Mouse (Mus musculus) hindbrain, postnatal 0 days (tissue): Measurements from ENCODE around the gene Gfral. TPM values are rescaled to one million over a fixed set of nuclear protein-coding genes. Genes with fewer than 3 reads are reported as not detected.

Source experiments
- ATAC-seq: fragments of 200-750 bp; cut with Nextera tagmentation; 2 replicates; pipeline ENCODE4 v1.8.0; 2017; ENCODE audit warnings: mild to moderate bottlenecking, moderate TSS enrichment, moderate library complexity
- DNase-seq: peaks from one replicate; pipeline ENCODE4 v3.0.0-alpha.2; 2015; ENCODE audit warnings: low spot score
- H3K27ac ChIP-seq: fragments of 300-500 bp; sonication (generic); 2 replicates; pipeline ENCODE4 v1.5.1; 2014; ENCODE audit warnings: mild to moderate bottlenecking
- H3K27me3 ChIP-seq: fragments of 300-500 bp; sonication (generic); 2 replicates; pipeline ENCODE4 v1.6.1; 2014; ENCODE audit warnings: low read length, mixed read lengths; ENCODE audit not compliant: insufficient read depth
- H3K36me3 ChIP-seq: fragments of 300-500 bp; sonication (generic); 2 replicates; pipeline ENCODE4 v1.6.1; 2014; ENCODE audit warnings: low read length, mixed read lengths; ENCODE audit not compliant: insufficient read depth
- H3K4me1 ChIP-seq: fragments of 300-500 bp; sonication (generic); 2 replicates; pipeline ENCODE4 v1.6.1; 2014; ENCODE audit warnings: antibody characterized with exemption, low read length, mixed read lengths; ENCODE audit not compliant: insufficient read depth
- H3K4me2 ChIP-seq: fragments of 300-500 bp; sonication (generic); 2 replicates; pipeline ENCODE4 v1.6.1; 2014; ENCODE audit warnings: low read depth, mild to moderate bottlenecking, low read length, moderate library complexity, mixed read lengths
- H3K4me3 ChIP-seq: fragments of 300-500 bp; sonication (generic); 2 replicates; pipeline ENCODE4 v1.5.1; 2014; ENCODE audit warnings: low read length
- H3K9ac ChIP-seq: fragments of 300-500 bp; sonication (generic); replicated peaks from 2 replicates; pipeline ENCODE4 v1.6.1; 2014; ENCODE audit warnings: mild to moderate bottlenecking, low read length, moderate library complexity, mixed read lengths
- H3K9me3 ChIP-seq: fragments of 300-500 bp; sonication (generic); 2 replicates; pipeline ENCODE4 v1.6.1; 2016; ENCODE audit warnings: low read length, mixed read lengths
- CTCF ChIP-seq: IDR thresholded peaks from 2 replicates; pipeline ENCODE4 v1.5.1; 2016; ENCODE audit warnings: antibody characterized with exemption, control low read depth, low read depth
- WGBS: fragments of 180-500 bp; shearing (Covaris S2); extraction: QIAGEN DNeasy Blood & Tissue Kit; methylation state at CpG from one replicate; pipeline ENCODE4 v1.1.7; 2014; 5-methylcytosine and 5-hydroxymethylcytosine counted together
- polyA plus RNA-seq: library from polyadenylated mRNA; unstranded; fragments of >200 nt; fragmentation: Nextera tagmentation; extraction: Ambion mirVana; gene quantifications from 2 replicates; pipeline ENCODE4 v1.2.1, GENCODE M21; 2015
- total RNA-seq: library from RNA; depleted of rRNA; stranded (reverse); fragments of >200 nt; gene quantifications from 2 replicates; pipeline ENCODE4 v1.2.3, GENCODE M21; 2014

The Gfral gene
- total and polyA plus RNA-seq, 2 experiments from 2014 or later = 0.10 TPM; not detected in 1

DNA sequence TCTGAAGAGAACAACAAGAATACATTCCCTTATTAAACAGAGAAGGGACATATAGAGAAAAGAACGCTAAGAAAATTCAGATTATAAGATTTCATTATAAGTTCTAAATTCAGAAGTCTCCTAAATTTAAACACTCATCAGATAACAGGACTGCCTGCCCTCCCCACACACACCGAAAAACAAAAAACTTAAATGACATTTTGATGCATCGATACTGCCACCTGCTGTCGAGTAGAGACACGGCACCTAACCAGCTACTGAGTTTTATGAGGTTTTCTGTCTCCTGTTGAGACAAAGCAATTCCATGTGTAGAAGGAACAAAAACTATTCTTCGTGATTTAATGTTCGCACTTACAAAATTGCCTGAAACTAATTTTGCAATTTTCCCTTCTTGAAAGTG lies 23.2 kb upstream of the Gfral start:
- DNase-seq (peak; percentile 85), ATAC-seq (peak; percentile 81)
- Histone ChIP-seq H3K9ac (no peak overlapping the region), H3K27ac (no peak overlapping the region), H3K9me3 (no peaks in the 10 kb centered on the region), H3K27me3 (no peaks in the 10 kb centered on the region), H3K36me3 (no peaks in the 10 kb centered on the region), H3K4me2 (peak overlapping the region; percentile 69), H3K4me1 (no peaks in the 10 kb centered on the region), H3K4me3 (peak overlapping the region; percentile 29)
- WGBS = 3% methylated on average over 7 of the region's 7 CpGs
- peak; percentile 87 for TF ChIP-seq CTCF

DNA sequence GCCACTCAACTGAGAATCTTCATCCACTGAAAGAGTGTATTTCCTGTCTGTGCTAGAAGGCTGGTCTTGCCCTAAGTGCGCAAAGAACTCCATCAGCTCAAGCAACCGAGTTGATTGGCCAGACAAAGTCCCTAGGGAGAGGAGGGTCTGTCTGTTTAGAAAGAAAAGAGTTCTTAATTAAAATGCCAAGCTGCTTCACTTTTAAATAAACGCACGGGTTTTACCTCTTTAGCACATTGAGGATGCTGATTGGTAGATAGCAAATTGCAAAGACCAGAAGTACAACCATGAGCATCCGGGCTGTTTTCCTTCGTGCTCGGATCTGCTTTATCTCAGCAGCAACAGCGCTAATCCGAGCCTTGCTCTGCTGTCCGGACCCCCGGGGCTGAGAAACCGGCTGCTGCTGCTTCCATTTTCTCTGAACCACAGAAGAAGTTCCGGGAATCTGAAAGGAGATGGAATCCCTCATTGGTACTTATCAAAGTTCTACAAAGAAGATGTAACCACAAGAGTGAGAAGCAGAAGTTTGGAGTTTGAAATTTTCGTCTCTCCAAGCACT lies 22.6 kb upstream of the Gfral start:
- WGBS = 7% methylated on average over 14 of the region's 14 CpGs
- H3K27me3 ChIP-seq = no peaks in the 10 kb centered on the region
- H3K9me3 ChIP-seq = no peaks in the 10 kb centered on the region
- peak overlapping the region; percentile 29 for H3K4me3 ChIP-seq
- TF ChIP-seq CTCF = no peak
- H3K4me1 ChIP-seq = no peaks in the 10 kb centered on the region
- peak overlapping the region; percentile 35; the same call in 1 of the 2 replicates for H3K9ac ChIP-seq
- ATAC-seq (peak; percentile 77), DNase-seq (peak; percentile 63)
- H3K27ac ChIP-seq = 0 out of 2 replicates have a peak overlapping the region, but pooled peaks have one; percentile 27
- no peaks in the 10 kb centered on the region for H3K36me3 ChIP-seq
- H3K4me2 ChIP-seq = peak overlapping the region; percentile 69

GRCm38 (mm10) chr9:76234899-76235298 lies 21.4 kb upstream of the Gfral start:
- no peak for ATAC-seq
- Histone ChIP-seq H3K4me1 (no peaks in the 10 kb centered on the region), H3K9me3 (no peaks in the 10 kb centered on the region), H3K4me2 (no peak overlapping the region), H3K27me3 (no peaks in the 10 kb centered on the region), H3K36me3 (no peaks in the 10 kb centered on the region), H3K9ac (no peak overlapping the region), H3K27ac (no peak overlapping the region), H3K4me3 (no peak overlapping the region)
- no peak for TF ChIP-seq CTCF
- WGBS = 60% methylated on average over 7 of the region's 7 CpGs
- no peak for DNase-seq

- H3K4me2 ChIP-seq = no peak overlapping the region
Measured at GRCm38 (mm10) chr9:76230400-76230799, 16.9 kb upstream of the Gfral start.

GRCm38 (mm10) chr9:76217178-76217975 lies 3.9 kb upstream of the Gfral start:
- DNase-seq = no peak
- WGBS = 64% methylated on average over 4 of the region's 4 CpGs
- Histone ChIP-seq H3K4me1 (no peaks in the 10 kb centered on the region), H3K27me3 (no peaks in the 10 kb centered on the region), H3K4me2 (no peak overlapping the region), H3K9ac (no peak overlapping the region), H3K9me3 (no peaks in the 10 kb centered on the region), H3K36me3 (no peaks in the 10 kb centered on the region), H3K27ac (no peak overlapping the region), H3K4me3 (no peak overlapping the region)
- TF ChIP-seq CTCF = no peak
- no peak for ATAC-seq

More at GRCm38 (mm10) chr9:76230400-76230799, 16.9 kb upstream of the Gfral start:
- H3K9ac ChIP-seq = no peak overlapping the region
- H3K36me3 ChIP-seq = no peaks in the 10 kb centered on the region
- no peaks in the 10 kb centered on the region for H3K4me1 ChIP-seq
- ATAC-seq (no peak), DNase-seq (no peak)
- no peaks in the 10 kb centered on the region for H3K9me3 ChIP-seq
- no peak for TF ChIP-seq CTCF
- 37% methylated on average over 11 of the region's 11 CpGs for WGBS
- H3K4me3 ChIP-seq = no peak overlapping the region
- no peak overlapping the region for H3K27ac ChIP-seq
- H3K27me3 ChIP-seq = no peaks in the 10 kb centered on the region

- Histone ChIP-seq H3K4me2 (no peak overlapping the region), H3K9ac (no peak overlapping the region), H3K27me3 (no peaks in the 10 kb centered on the region), H3K9me3 (no peaks in the 10 kb centered on the region), H3K4me1 (no peaks in the 10 kb centered on the region), H3K27ac (no peak overlapping the region), H3K36me3 (no peaks in the 10 kb centered on the region), H3K4me3 (no peak overlapping the region)
- TF ChIP-seq CTCF = no peak
- ATAC-seq = no peak
- 76% methylated on average over 4 of the region's 4 CpGs for WGBS
- no peak for DNase-seq
Measured at GRCm38 (mm10) chr9:76214678-76215077, 1.2 kb upstream of the Gfral start.

DNA sequence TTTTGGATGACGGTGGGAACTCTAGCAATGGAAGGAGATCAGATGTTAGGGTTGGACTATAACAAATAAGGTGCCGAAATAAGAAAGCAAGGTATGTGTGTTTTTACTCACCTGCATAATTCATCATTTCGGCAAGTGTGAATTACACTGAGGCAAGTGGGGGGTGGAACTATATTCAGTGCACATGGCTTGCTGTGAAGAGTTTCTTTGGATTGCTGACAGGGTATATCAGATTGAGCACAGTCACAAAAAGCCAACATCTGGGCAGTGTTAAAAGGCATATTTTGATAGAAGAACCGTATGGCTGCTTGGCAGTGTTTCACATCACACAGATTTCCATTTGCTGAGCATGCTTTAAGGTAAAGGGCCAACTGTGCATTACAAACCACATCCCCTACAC lies 16.5 kb downstream of the Gfral start:
- no peak for DNase-seq
- WGBS = 81% methylated on average over 4 of the region's 4 CpGs
- no peaks in the 10 kb centered on the region for H3K4me1 ChIP-seq
- H3K27me3 ChIP-seq = no peaks in the 10 kb centered on the region
- H3K9ac ChIP-seq = no peak overlapping the region
- H3K27ac ChIP-seq = no peak overlapping the region
- no peak for TF ChIP-seq CTCF
- H3K4me3 ChIP-seq = no peak overlapping the region
- no peak overlapping the region for H3K4me2 ChIP-seq
- H3K9me3 ChIP-seq = no peaks in the 10 kb centered on the region
- no peaks in the 10 kb centered on the region for H3K36me3 ChIP-seq
- ATAC-seq = no peak
